Mouse (Mus musculus): ENCODE results near the gene Dars.

Dars gene

GRCm38 (mm10) chr1:128416584-128417532 is at the start of gene Dars:
Gene Dars (minus strand): TSS chr1:128417368.
- peak; percentile 95 for DNase-seq (ENCODE audit: low read depth)

GRCm38 (mm10) chr1:128466828-128467227 is 49.7 kb upstream of the Dars start:
- DNase-seq (ENCODE audit: low read depth): no peak

GRCm38 (mm10) chr1:128463478-128463877 is 46.3 kb upstream of the Dars start:
- peak; percentile 60 for DNase-seq (ENCODE audit: low read depth)

GRCm38 (mm10) chr1:128462389-128462788 is 45.2 kb upstream of the Dars start:
- no peak for DNase-seq (ENCODE audit: low read depth)

GRCm38 (mm10) chr1:128460780-128461179 is 43.6 kb upstream of the Dars start:
- peak; percentile 71 for DNase-seq (ENCODE audit: low read depth)

DNA sequence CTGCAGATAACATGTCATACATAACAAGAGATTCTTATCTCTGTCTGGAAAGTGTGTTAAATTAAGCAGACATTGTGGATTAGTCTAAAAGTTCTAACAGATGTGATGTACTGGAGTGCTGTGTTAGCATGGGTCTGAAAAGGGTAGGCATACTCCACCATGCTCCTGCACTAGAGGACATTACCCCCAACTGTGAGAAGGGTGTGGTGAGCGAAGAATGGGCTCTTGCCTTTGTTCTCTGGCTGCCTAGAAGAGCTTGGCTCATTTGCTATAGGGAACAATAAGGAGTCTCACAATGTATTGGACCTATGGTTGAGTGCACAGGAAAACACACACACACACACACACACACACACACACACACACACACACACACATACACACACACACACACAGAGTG is 42.3 kb upstream of the Dars start:
- no peak for DNase-seq (ENCODE audit: low read depth)

DNA sequence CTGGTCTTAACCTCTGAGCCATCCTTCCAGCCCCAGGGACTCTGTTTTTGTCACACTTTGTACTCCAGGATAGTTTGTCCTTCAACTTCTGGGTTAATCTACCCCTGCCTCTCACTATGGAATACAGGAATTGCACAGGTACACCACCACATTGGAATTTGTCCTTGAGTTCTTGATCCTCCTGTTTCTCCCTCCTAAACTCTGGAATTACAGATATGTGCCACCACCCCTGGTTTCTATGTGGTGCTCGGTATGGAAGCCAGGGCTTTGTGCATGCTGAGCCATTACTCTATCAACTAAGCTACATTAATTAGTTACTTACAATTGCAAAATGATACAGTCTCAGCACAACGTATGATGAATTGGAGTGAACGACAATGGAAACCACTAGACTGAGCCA is 41.8 kb upstream of the Dars start:
- no peak for DNase-seq (ENCODE audit: low read depth)

GRCm38 (mm10) chr1:128456844-128457445 is 39.8 kb upstream of the Dars start:
- DNase-seq (ENCODE audit: low read depth): no peak

GRCm38 (mm10) chr1:128456271-128456670 is 39.1 kb upstream of the Dars start:
- no peak for DNase-seq (ENCODE audit: low read depth)

DNA sequence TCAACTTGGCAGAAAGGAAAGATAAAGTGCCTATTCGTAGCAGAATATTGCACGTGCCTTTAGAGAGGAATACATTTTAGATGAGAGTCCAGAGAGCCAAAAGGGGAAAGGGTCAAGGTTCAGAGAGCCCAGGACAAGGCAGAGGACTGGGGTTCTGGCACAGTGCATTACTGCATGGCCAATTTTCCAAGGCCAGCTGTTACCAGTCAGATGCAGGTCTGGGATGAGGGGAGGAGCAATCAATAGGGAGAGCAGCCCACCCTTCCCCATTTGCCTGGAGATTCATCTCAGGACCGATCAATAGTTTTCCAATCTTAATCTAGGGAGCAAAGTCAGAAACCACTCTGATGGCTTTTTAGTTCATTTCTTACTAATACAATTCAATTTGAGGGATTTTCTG is 35.0 kb upstream of the Dars start:
- no peak for DNase-seq (ENCODE audit: low read depth)

DNA sequence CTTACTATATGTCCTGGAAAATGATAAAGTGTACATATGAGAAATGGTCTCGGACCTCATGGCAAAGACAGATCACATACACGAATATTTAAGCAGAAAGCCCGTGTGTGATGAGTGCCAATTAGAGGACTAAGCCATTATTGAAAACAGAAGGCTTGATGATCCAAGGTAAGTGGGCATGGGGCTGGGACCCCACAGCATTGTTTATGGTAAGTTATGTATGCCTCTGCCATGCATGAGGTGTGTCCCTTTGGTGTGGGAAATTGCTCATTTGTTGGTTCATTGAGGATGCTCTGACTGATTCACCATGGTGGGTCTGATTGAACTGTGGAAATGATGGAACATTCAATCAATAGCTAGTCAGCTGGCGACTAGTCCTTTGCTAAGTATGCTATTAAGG is 34.0 kb upstream of the Dars start:
- DNase-seq (ENCODE audit: low read depth): no peak

DNA sequence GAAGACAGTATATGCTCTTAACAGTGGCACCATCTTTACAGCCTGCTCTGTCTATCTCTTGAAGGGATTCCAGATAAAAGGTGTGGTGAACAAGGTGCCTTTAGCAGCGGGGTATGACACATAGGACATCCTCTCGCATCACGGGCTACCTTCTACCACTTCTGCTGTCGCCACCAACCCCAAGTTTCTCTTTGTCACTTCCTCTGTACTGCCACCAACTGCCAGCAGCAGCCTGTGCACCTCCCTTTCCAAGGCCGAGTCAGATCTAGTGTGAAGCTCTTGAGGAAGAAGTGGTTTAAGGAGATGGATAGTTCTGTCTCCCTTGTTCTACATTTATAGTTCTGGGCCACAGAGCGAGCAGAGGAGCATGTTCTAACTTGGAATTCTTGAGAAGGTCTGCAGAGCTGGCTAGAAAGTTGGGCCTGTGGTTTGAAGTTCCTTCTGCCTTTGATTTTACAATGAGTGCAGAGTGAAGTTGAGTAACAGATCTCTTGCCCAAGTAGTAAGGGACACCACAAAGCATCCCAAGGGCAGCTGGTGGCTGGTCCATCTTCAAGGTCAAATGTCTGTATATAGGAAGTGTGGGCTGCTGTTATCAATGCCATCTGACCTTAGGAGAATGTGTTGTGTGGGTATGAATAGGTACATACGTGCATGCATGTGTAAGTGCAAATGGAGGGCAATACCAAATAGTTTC is 30.2 kb upstream of the Dars start:
- DNase-seq (ENCODE audit: low read depth): peak; percentile 96

- peak; percentile 82 for DNase-seq (ENCODE audit: low read depth)
These were observed 27.0 kb upstream of the Dars start for GRCm38 (mm10) chr1:128443890-128444839.

- peak; percentile 46 for DNase-seq (ENCODE audit: low read depth)
These were observed 23.9 kb upstream of the Dars start for GRCm38 (mm10) chr1:128441129-128441473.

- no peak for DNase-seq (ENCODE audit: low read depth)
These were observed 23.4 kb upstream of the Dars start for GRCm38 (mm10) chr1:128440386-128441128.

GRCm38 (mm10) chr1:128439618-128440017 is 22.4 kb upstream of the Dars start:
- no peak for DNase-seq (ENCODE audit: low read depth)

DNA sequence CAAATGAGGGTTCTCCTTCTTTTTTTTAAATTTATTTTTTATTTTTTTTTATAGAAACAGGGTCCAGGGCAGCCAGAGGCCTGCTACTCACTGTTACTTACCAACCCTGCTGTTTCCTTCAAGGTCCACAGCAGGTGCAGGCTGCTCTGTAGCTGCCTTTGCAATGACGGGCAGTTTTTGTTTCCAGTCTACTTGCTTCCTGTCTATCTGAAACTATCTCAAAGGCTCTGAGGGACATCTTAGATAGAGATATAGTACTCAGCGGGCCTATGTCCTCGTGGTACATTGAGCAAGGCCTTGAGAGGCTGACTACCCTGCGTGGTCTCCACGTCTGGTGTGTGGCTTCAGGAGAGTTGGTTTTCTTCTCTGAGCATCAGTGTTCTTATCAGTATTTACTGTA is 21.4 kb upstream of the Dars start:
- DNase-seq (ENCODE audit: low read depth): peak; percentile 76

- no peak for DNase-seq (ENCODE audit: low read depth)
These were observed 20.1 kb upstream of the Dars start for GRCm38 (mm10) chr1:128437276-128437675.

DNA sequence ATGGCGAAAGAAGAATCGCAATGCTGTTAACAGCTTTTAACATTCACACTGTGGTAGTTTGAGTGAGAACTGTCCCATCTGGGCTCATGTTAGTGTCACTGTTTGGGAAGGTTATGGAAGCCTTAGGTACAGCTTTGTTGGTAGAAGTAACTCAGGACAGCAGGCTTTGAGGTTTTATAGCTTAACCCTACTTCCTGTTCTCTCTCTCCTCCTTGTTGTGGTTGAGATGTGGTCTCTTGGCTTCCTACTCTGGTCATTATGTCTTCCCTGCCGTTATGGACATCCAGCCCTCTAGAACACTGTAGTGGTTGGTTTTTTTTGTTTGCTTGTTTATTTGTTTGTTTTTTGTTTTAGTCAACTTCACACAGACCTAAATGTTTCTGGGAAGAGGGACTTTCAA is 18.8 kb upstream of the Dars start:
- DNase-seq (ENCODE audit: low read depth): peak; percentile 92

- peak; percentile 86 for DNase-seq (ENCODE audit: low read depth)
These were observed 18.4 kb upstream of the Dars start for GRCm38 (mm10) chr1:128435551-128435950.

DNA sequence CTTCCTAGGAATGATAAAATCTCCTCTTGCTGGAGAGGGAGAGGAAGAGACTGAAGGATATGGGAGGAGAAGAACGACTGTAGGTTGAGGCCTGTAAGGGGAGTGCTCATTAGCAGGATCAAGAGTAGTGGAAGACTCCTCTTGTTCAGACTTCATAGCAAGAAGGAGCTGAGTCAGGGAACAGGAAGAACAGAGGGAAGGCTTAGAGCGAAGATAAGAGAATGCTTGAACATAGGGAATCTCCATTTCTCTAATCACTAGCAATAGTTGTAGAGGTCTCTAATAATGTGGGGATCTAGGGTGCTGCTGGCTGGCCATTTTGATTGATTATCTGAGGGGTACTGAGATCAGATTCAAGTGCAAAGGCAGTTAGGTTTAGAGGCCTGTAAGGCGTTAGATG is 7.8 kb upstream of the Dars start:
- DNase-seq (ENCODE audit: low read depth): no peak

All from 416B (cell line).